ENCODE assay signal across 10 mouse cellular contexts in genomic region chr14:27151432-27151831, GRCm38 (mm10). TPM values are rescaled to one million over a fixed set of nuclear protein-coding genes. Genes with fewer than 3 reads are reported as not detected.
DNase-seq lines count a peak whose midpoint lies in the region; ATAC-seq and TF ChIP-seq lines count a peak whose summit lies in the region.
"Had no signal": no experiment of that assay in that cellular context is flagged by ENCODE, and none has a peak within 500 bp of the region (broad histone marks: within the 10 kb centered on the region; RNA-seq: fewer than 3 reads in every experiment).

No protein-coding gene starts in this region.

- no peaks in the 10 kb centered on the region for H3K27me3 ChIP-seq in heart, postnatal 0 days (ENCODE audit: control insufficient read depth, insufficient read depth, low read length)
- H3K27me3 ChIP-seq in limb, embryonic 11.5 days (ENCODE audit: control insufficient read depth, insufficient read depth, low read length), result no peaks in the 10 kb centered on the region
- no peaks in the 10 kb centered on the region for H3K27me3 ChIP-seq in thymus, adult 2 months (ENCODE audit: control insufficient read depth, insufficient read depth, low read length)
- H3K27me3 ChIP-seq: midbrain, embryonic 15.5 days had no signal

- DNase-seq in ES-E14 (ENCODE audit: low read depth, low spot score), result no peak
- DNase-seq in embryo, embryonic 11.5 days (ENCODE audit: low read depth, low spot score), result peak; percentile 30
- peak; percentile 88 for DNase-seq in heart, postnatal 0 days (ENCODE audit: low spot score)
- peak; percentile 64 for DNase-seq in limb, embryonic 11.5 days (ENCODE audit: low spot score)
- no peak for DNase-seq in cerebellum, adult 11 months
- DNase-seq in thymus, adult 2 months, result no peak
- no peak for DNase-seq in frontal cortex, postnatal 36 days (ENCODE audit: low spot score in 2 of 2)
- DNase-seq in adrenal gland, postnatal 14 days, result no peak

- no peak overlapping the region for H3K4me2 ChIP-seq in heart, postnatal 0 days (ENCODE audit: low read depth, low read length)
- H3K4me2 ChIP-seq in limb, embryonic 11.5 days (ENCODE audit: low read depth, severe bottlenecking), result no peak overlapping the region
- H3K4me2 ChIP-seq: midbrain, embryonic 15.5 days had no signal

- peak overlapping the region; percentile 17; the same call in 1 of the 2 replicates for H3K9ac ChIP-seq in ES-E14 (ENCODE audit: insufficient read depth, low read depth, low read length, poor library complexity, severe bottlenecking)
- no peak overlapping the region for H3K9ac ChIP-seq in heart, postnatal 0 days (replicated peaks; ENCODE audit: low read depth, low read length)
- H3K9ac ChIP-seq in limb, embryonic 11.5 days (ENCODE audit: low read length), result no peak overlapping the region
- H3K9ac ChIP-seq: midbrain, embryonic 15.5 days had no signal

- H3K4me1 ChIP-seq in ES-E14 (ENCODE audit: control insufficient read depth in 2 of 2, insufficient read depth in 2 of 2, low read length in 2 of 2, poor library complexity in 1 of 2), result peaks cover 19 to 30% of the 10 kb centered on the region in 2 experiments
- peaks cover 38% of the 10 kb centered on the region for H3K4me1 ChIP-seq in heart, postnatal 0 days (ENCODE audit: control insufficient read depth, insufficient read depth)
- peaks cover 10% of the 10 kb centered on the region; the same call in 1 of the 2 replicates for H3K4me1 ChIP-seq in limb, embryonic 11.5 days (ENCODE audit: control insufficient read depth, insufficient read depth, low read length)
- H3K4me1 ChIP-seq in thymus, adult 2 months (replicated peaks; ENCODE audit: control insufficient read depth, insufficient read depth, low read length), result no peaks in the 10 kb centered on the region

- no peaks in the 10 kb centered on the region for H3K36me3 ChIP-seq in ES-E14 (ENCODE audit: control insufficient read depth, insufficient read depth, low read length, poor library complexity, severe bottlenecking)
- H3K36me3 ChIP-seq in heart, postnatal 0 days (replicated peaks; ENCODE audit: control insufficient read depth, insufficient read depth, low read length), result no peaks in the 10 kb centered on the region
- no peaks in the 10 kb centered on the region for H3K36me3 ChIP-seq in limb, embryonic 11.5 days (ENCODE audit: control insufficient read depth, insufficient read depth, low read length)
- H3K36me3 ChIP-seq in thymus, adult 2 months (ENCODE audit: control insufficient read depth, insufficient read depth, low read length), result no peaks in the 10 kb centered on the region
- H3K36me3 ChIP-seq: G1E; midbrain, embryonic 15.5 days had no signal

- TF ChIP-seq POLR2A in thymus, adult 2 months (IDR thresholded peaks at IDR 0.05; ENCODE audit: control insufficient read depth, extremely low read depth, insufficient read depth, low read length, poor library complexity), result no peak

- peak; percentile 90 for ATAC-seq in heart, postnatal 0 days (ENCODE audit: insufficient read depth, low read depth)
- ATAC-seq in limb, embryonic 11.5 days (ENCODE audit: insufficient number of reproducible peaks, low FRiP score, low TSS enrichment, low read depth), result peak; percentile 70; the same call in 1 of the 2 replicates
- ATAC-seq: midbrain, embryonic 15.5 days had no signal

- in situ Hi-C loops in ES-E14 (cut with MboI; ENCODE audit: low sequenced_read_pairs in 2 of 2, unreplicated experiment in 2 of 2), result no loop called here

- no peaks in the 10 kb centered on the region for H3K9me3 ChIP-seq in ES-E14 (ENCODE audit: control insufficient read depth, insufficient read depth, low read depth, low read length)
- H3K9me3 ChIP-seq in heart, postnatal 0 days (replicated peaks; ENCODE audit: control insufficient read depth, low read length), result no peaks in the 10 kb centered on the region
- H3K9me3 ChIP-seq in limb, embryonic 11.5 days (ENCODE audit: control insufficient read depth, low read length), result no peaks in the 10 kb centered on the region
- H3K9me3 ChIP-seq: G1E; midbrain, embryonic 15.5 days had no signal

- H3K27ac ChIP-seq in ES-E14 (ENCODE audit: insufficient read depth, low read depth, low read length, poor library complexity, severe bottlenecking), result no peak overlapping the region
- H3K27ac ChIP-seq in heart, postnatal 0 days (ENCODE audit: low read depth), result peak overlapping the region; percentile 89
- no peak overlapping the region for H3K27ac ChIP-seq in limb, embryonic 11.5 days (replicated peaks; ENCODE audit: low read depth, low read length)
- no peak overlapping the region for H3K27ac ChIP-seq in thymus, adult 2 months (ENCODE audit: control insufficient read depth, insufficient read depth, low read length)
- H3K27ac ChIP-seq: midbrain, embryonic 15.5 days had no signal

- TF ChIP-seq EP300 in heart, postnatal 0 days (IDR thresholded peaks at IDR 0.05; ENCODE audit: low read depth), result peak; percentile 96

- no peak for TF ChIP-seq CTCF in heart, postnatal 0 days (IDR thresholded peaks at IDR 0.05; ENCODE audit: low read depth)
- TF ChIP-seq CTCF in thymus, adult 2 months (IDR thresholded peaks at IDR 0.05; ENCODE audit: borderline replicate concordance, control insufficient read depth, extremely low read depth, insufficient read depth, low read length, poor library complexity), result no peak

- no peak overlapping the region for H3K4me3 ChIP-seq in ES-E14 (ENCODE audit: insufficient read depth in 1 of 2, low read depth in 1 of 2, low read length in 2 of 2, poor library complexity in 1 of 2, severe bottlenecking in 1 of 2)
- no peak overlapping the region for H3K4me3 ChIP-seq in heart, postnatal 0 days (ENCODE audit: low read depth, low read length)
- no peak overlapping the region for H3K4me3 ChIP-seq in limb, embryonic 11.5 days (ENCODE audit: low read depth, low read length)
- H3K4me3 ChIP-seq in thymus, adult 2 months (ENCODE audit: control insufficient read depth, insufficient read depth, low read length), result no peak overlapping the region
- H3K4me3 ChIP-seq: midbrain, embryonic 15.5 days had no signal

- 11% methylated on average over 8 of the region's 8 CpGs for WGBS in heart, postnatal 0 days
- 13% methylated on average over 8 of the region's 8 CpGs for WGBS in limb, embryonic 11.5 days
- 77% methylated on average over 8 of the region's 8 CpGs for WGBS in thymus, adult 2 months

TF ChIP-seq in ES-E14, 5 proteins besides CTCF, POLR2A, EP300 and RAD21:
- no peak for TF ChIP-seq HCFC1 (IDR thresholded peaks at IDR 0.05; ENCODE audit: borderline replicate concordance, insufficient read depth, low read length)

RNA-seq across cellular contexts. Expression of gene Arhgef3, which starts 36.7 kb away (rescaled TPM):
- 7.5 and 7.6 TPM in 2 replicates for total RNA-seq in ES-E14 (2012; rRNA removed)
- 21.4 and 24.1 TPM in 2 replicates for total RNA-seq in heart, postnatal 0 days (2014; rRNA removed; ENCODE audit: low replicate concordance)
- polyA plus RNA-seq in heart, postnatal 0 days (2015; fragmentation: Nextera tagmentation; extraction: Ambion mirVana), result 15.2 and 17.9 TPM in 2 replicates
- 17.8 and 18.7 TPM in 2 replicates for polyA plus RNA-seq in limb, embryonic 11.5 days (2014; fragmentation: Nextera tagmentation; extraction: Ambion mirVana)
- polyA plus RNA-seq in thymus, adult 2 months (2012; rRNA removed), result 16.8 and 17.0 TPM in 2 replicates
- total RNA-seq in adrenal gland, postnatal 14 days (2021), result 34.2 and 43.5 TPM in 2 replicates

Comparison
In these comparisons a context has a peak if more than half of its experiments do, and no peak if none do; other contexts are left out.
1. DNase-seq: peak in embryo, embryonic 11.5 days (single experiment), heart, postnatal 0 days (single experiment) and limb, embryonic 11.5 days (single experiment); none in ES-E14 (single experiment), cerebellum, adult 11 months (single experiment), thymus, adult 2 months (single experiment), frontal cortex, postnatal 36 days (0 of 2) and adrenal gland, postnatal 14 days (single experiment).